Mouse (Mus musculus): ENCODE measurements around the gene Kcnma1.

DNA sequence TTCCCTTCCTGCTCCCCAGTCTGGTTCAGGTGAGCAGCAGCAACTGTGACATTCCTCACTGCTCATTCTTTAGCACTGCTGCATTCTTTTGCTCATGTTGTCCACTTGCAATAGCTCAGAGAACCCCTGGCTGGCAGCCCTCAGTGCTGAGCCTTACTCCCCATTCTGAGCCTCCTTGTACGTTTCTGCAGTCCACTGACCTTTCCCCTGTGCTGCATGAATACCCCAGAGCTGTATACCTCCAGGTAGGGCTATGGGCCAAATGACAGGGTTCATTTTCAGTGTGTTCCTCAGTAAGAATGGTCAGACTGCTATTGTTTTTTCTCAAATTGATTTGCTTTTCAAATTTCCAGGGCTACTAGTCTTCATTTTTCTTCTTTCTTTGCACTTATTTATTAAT lies 396.2 kb downstream of the Kcnma1 start:
- no peak for TF ChIP-seq MAX (IDR thresholded peaks at IDR 0.05; ENCODE audit: low read depth)
- TF ChIP-seq POLR2A (IDR thresholded peaks at IDR 0.05; ENCODE audit: insufficient read length, low read depth) = no peak
- TF ChIP-seq E2F4 (IDR thresholded peaks at IDR 0.05; ENCODE audit: insufficient read depth) = no peak
- no peak for TF ChIP-seq POLR2AphosphoS2 (IDR thresholded peaks at IDR 0.05; ENCODE audit: insufficient read length, low read depth)
- no peak for TF ChIP-seq MYOG (IDR thresholded peaks at IDR 0.05; ENCODE audit: control insufficient read depth in 1 of 3, insufficient read depth in 1 of 3, insufficient read length in 2 of 3, low read depth in 2 of 3)
- no peak for TF ChIP-seq USF1 (IDR thresholded peaks at IDR 0.05; ENCODE audit: low read depth)
- TF ChIP-seq SRF (IDR thresholded peaks at IDR 0.05; ENCODE audit: control insufficient read depth, insufficient read length, low read depth) = no peak
